ENCODE assay signal across 16 mouse cellular contexts in genomic region chr15:32328370-32329004, GRCm38 (mm10).
A peak's percentile ranks its signal among the peaks of the same experiment; 100 is the strongest.
DNase-seq lines count a peak whose midpoint lies in the region; ATAC-seq and TF ChIP-seq lines count a peak whose summit lies in the region.
"Had no signal": no experiment of that assay in that cellular context is flagged by ENCODE, and none has a peak within 500 bp of the region (broad histone marks: within the 10 kb centered on the region; RNA-seq: fewer than 3 reads in every experiment).

No protein-coding gene starts in this region.

- no peaks in the 10 kb centered on the region for H3K9me3 ChIP-seq in forebrain, embryonic 13.5 days (replicated peaks)
- H3K9me3 ChIP-seq in forebrain, postnatal 0 days (ENCODE audit: low read length), result no peaks in the 10 kb centered on the region
- no peaks in the 10 kb centered on the region for H3K9me3 ChIP-seq in embryonic facial prominence, embryonic 11.5 days (replicated peaks; ENCODE audit: control insufficient read depth, low read length)
- no peaks in the 10 kb centered on the region for H3K9me3 ChIP-seq in limb, embryonic 10.5 days (replicated peaks)
- H3K9me3 ChIP-seq in heart, embryonic 11.5 days (replicated peaks; ENCODE audit: control insufficient read depth, low read length), result no peaks in the 10 kb centered on the region
- H3K9me3 ChIP-seq: intestine, embryonic 15.5 days; liver, embryonic 15.5 days; stomach, embryonic 15.5 days had no signal

- no peak for ATAC-seq in forebrain, embryonic 13.5 days
- no peak for ATAC-seq in forebrain, postnatal 0 days
- ATAC-seq in embryonic facial prominence, embryonic 11.5 days (replicated peaks; ENCODE audit: insufficient number of reproducible peaks, low FRiP score, low TSS enrichment, low read depth), result peak; percentile 60
- ATAC-seq in heart, embryonic 11.5 days (replicated peaks; ENCODE audit: insufficient number of reproducible peaks, low FRiP score, low TSS enrichment), result no peak
- ATAC-seq: intestine, embryonic 15.5 days had no signal

- no peaks in the 10 kb centered on the region for H3K36me3 ChIP-seq in forebrain, embryonic 13.5 days (ENCODE audit: poor library complexity, severe bottlenecking)
- no peaks in the 10 kb centered on the region for H3K36me3 ChIP-seq in forebrain, postnatal 0 days (ENCODE audit: insufficient read depth)
- no peaks in the 10 kb centered on the region for H3K36me3 ChIP-seq in embryonic facial prominence, embryonic 11.5 days (replicated peaks; ENCODE audit: control insufficient read depth, insufficient read depth, low read depth, low read length)
- H3K36me3 ChIP-seq in limb, embryonic 10.5 days, result no peaks in the 10 kb centered on the region
- no peaks in the 10 kb centered on the region for H3K36me3 ChIP-seq in heart, embryonic 11.5 days (ENCODE audit: control insufficient read depth, insufficient read depth, low read length)
- H3K36me3 ChIP-seq: intestine, embryonic 15.5 days; liver, embryonic 15.5 days; stomach, embryonic 15.5 days had no signal

- no peak for TF ChIP-seq CTCF in forebrain, postnatal 0 days (IDR thresholded peaks at IDR 0.05; ENCODE audit: low read depth)

- no peaks in the 10 kb centered on the region for H3K27me3 ChIP-seq in forebrain, embryonic 13.5 days
- H3K27me3 ChIP-seq in forebrain, postnatal 0 days (ENCODE audit: insufficient read depth, low read length), result no peaks in the 10 kb centered on the region
- no peaks in the 10 kb centered on the region for H3K27me3 ChIP-seq in embryonic facial prominence, embryonic 11.5 days (ENCODE audit: control insufficient read depth, insufficient read depth, low read length)
- no peaks in the 10 kb centered on the region for H3K27me3 ChIP-seq in limb, embryonic 10.5 days (ENCODE audit: low read depth, poor library complexity, severe bottlenecking)
- H3K27me3 ChIP-seq in heart, embryonic 11.5 days (ENCODE audit: control insufficient read depth, insufficient read depth, low read length), result no peaks in the 10 kb centered on the region
- H3K27me3 ChIP-seq: intestine, embryonic 15.5 days; liver, embryonic 15.5 days; stomach, embryonic 15.5 days had no signal

- H3K27ac ChIP-seq in forebrain, embryonic 13.5 days, result peak overlapping the region; percentile 44
- no peak overlapping the region for H3K27ac ChIP-seq in forebrain, postnatal 0 days (ENCODE audit: low read depth, low read length)
- H3K27ac ChIP-seq in embryonic facial prominence, embryonic 11.5 days (replicated peaks; ENCODE audit: low read depth, low read length), result 0 out of 2 replicates have a peak overlapping the region, but pooled peaks have one; percentile 25
- H3K27ac ChIP-seq in limb, embryonic 10.5 days, result peak overlapping the region; percentile 64
- H3K27ac ChIP-seq in heart, embryonic 11.5 days (ENCODE audit: low read depth, low read length), result no peak overlapping the region
- H3K27ac ChIP-seq: intestine, embryonic 15.5 days; liver, embryonic 15.5 days; stomach, embryonic 15.5 days had no signal

- peaks cover 30% of the 10 kb centered on the region for H3K4me1 ChIP-seq in forebrain, embryonic 13.5 days
- H3K4me1 ChIP-seq in forebrain, postnatal 0 days (ENCODE audit: insufficient read depth), result peaks cover 1% of the 10 kb centered on the region; the same call in 1 of the 2 replicates
- no peaks in the 10 kb centered on the region; the same call in 1 of the 2 replicates for H3K4me1 ChIP-seq in embryonic facial prominence, embryonic 11.5 days (ENCODE audit: control insufficient read depth, insufficient read depth, low read length)
- H3K4me1 ChIP-seq in limb, embryonic 10.5 days, result peaks cover 39% of the 10 kb centered on the region
- H3K4me1 ChIP-seq in heart, embryonic 11.5 days (ENCODE audit: control insufficient read depth, insufficient read depth, low read length), result no peaks in the 10 kb centered on the region
- H3K4me1 ChIP-seq: liver, embryonic 15.5 days had no signal

- no peak overlapping the region for H3K9ac ChIP-seq in forebrain, embryonic 13.5 days
- no peak overlapping the region for H3K9ac ChIP-seq in forebrain, postnatal 0 days
- no peak overlapping the region for H3K9ac ChIP-seq in embryonic facial prominence, embryonic 11.5 days (replicated peaks; ENCODE audit: low read length)
- H3K9ac ChIP-seq in heart, embryonic 11.5 days (ENCODE audit: low read depth, low read length), result no peak overlapping the region
- H3K9ac ChIP-seq: intestine, embryonic 15.5 days; liver, embryonic 15.5 days; stomach, embryonic 15.5 days had no signal

- intact Hi-C loops in heart, postnatal 14 days (cut with DNase I), result no loop called here

- WGBS in forebrain, embryonic 13.5 days, result 72% methylated on average over 4 of the region's 4 CpGs
- WGBS in forebrain, postnatal 0 days, result 73% methylated on average over 4 of the region's 4 CpGs
- WGBS in embryonic facial prominence, embryonic 11.5 days, result 18% methylated on average over 4 of the region's 4 CpGs
- WGBS in limb, embryonic 10.5 days, result 30% methylated on average over 4 of the region's 4 CpGs
- WGBS in heart, embryonic 11.5 days (ENCODE audit: insufficient replicate concordance), result 53% methylated on average over 4 of the region's 4 CpGs

- no peak overlapping the region for H3K4me2 ChIP-seq in forebrain, embryonic 13.5 days
- H3K4me2 ChIP-seq in forebrain, postnatal 0 days (ENCODE audit: low read depth), result no peak overlapping the region
- no peak overlapping the region for H3K4me2 ChIP-seq in embryonic facial prominence, embryonic 11.5 days (ENCODE audit: low read depth, low read length)
- H3K4me2 ChIP-seq in heart, embryonic 11.5 days, result no peak overlapping the region
- H3K4me2 ChIP-seq: intestine, embryonic 15.5 days; liver, embryonic 15.5 days; stomach, embryonic 15.5 days had no signal

- DNase-seq in forebrain, postnatal 0 days, result no peak
- peak; percentile 61 for DNase-seq in NIH3T3 (ENCODE audit: low read depth)
- DNase-seq in embryonic facial prominence, embryonic 11.5 days (ENCODE audit: low spot score), result peak; percentile 61
- peak; percentile 47 for DNase-seq in limb, embryonic 10.5 days (ENCODE audit: low spot score)
- DNase-seq in heart, postnatal 14 days, result no peak
- no peak for DNase-seq in adrenal gland, adult 18-20 months (ENCODE audit: low spot score in 2 of 2)
- DNase-seq: adrenal gland, postnatal 14 days; cerebellum, postnatal 36 days; heart, adult 18-20 months; lung, postnatal 36 days; thymus, postnatal 4 days had no signal

- no peak overlapping the region for H3K4me3 ChIP-seq in forebrain, embryonic 13.5 days
- no peak overlapping the region for H3K4me3 ChIP-seq in forebrain, postnatal 0 days (ENCODE audit: low read depth, low read length)
- no peak overlapping the region for H3K4me3 ChIP-seq in embryonic facial prominence, embryonic 11.5 days (ENCODE audit: low read depth, low read length)
- H3K4me3 ChIP-seq in limb, embryonic 10.5 days, result no peak overlapping the region
- no peak overlapping the region for H3K4me3 ChIP-seq in heart, embryonic 11.5 days (ENCODE audit: low read depth, low read length)
- H3K4me3 ChIP-seq: intestine, embryonic 15.5 days; liver, embryonic 15.5 days; stomach, embryonic 15.5 days had no signal

Comparison
In these comparisons a context has a peak if more than half of its experiments do, and no peak if none do; other contexts are left out.
1. H3K27ac ChIP-seq: peak in forebrain, embryonic 13.5 days (single experiment), embryonic facial prominence, embryonic 11.5 days (single experiment) and limb, embryonic 10.5 days (single experiment); none in forebrain, postnatal 0 days (single experiment) and heart, embryonic 11.5 days (single experiment).
2. DNase-seq: peak in NIH3T3 (single experiment), embryonic facial prominence, embryonic 11.5 days (single experiment) and limb, embryonic 10.5 days (single experiment); none in forebrain, postnatal 0 days (single experiment), heart, postnatal 14 days (0 of 2) and adrenal gland, adult 18-20 months (0 of 2).